Mouse (Mus musculus): Measurements from ENCODE around the gene Avpr1b.

GRCm38 (mm10) chr1:131659512-131660085 lies 60.6 kb downstream of the Avpr1b start:
- TF ChIP-seq CTCF (IDR thresholded peaks at IDR 0.05; ENCODE audit: extremely low read depth, insufficient read length, insufficient replicate concordance, low read depth, low read length), result no peak
- TF ChIP-seq POLR2A (IDR thresholded peaks at IDR 0.05; ENCODE audit: low read depth, low read length), result no peak

All from small intestine, adult 2 months (tissue).